Mouse (Mus musculus): Measurements from ENCODE around the gene Slc51a. TPM values are rescaled to one million over a fixed set of nuclear protein-coding genes. Genes with fewer than 3 reads are reported as not detected.

Slc51a gene
- polyA plus RNA-seq (2014; fragmentation: Illumina TruSeq; extraction: RNeasy Lipid Tissue Mini Kit (QIAGEN cat#74804); ENCODE audit: low read depth, low replicate concordance), result not detected

GRCm38 (mm10) chr16:32487234-32488111, at the start of gene Slc51a:
Gene Slc51a, minus strand, starts transcription at chr16:32487879.

GRCm38 (mm10) chr16:32495965-32496364, 8.3 kb upstream of the Slc51a start, which contains the start of gene Zdhhc19:
Gene Zdhhc19, plus strand, starts transcription at chr16:32496265.

GRCm38 (mm10) chr16:32430474-32431046, 57.1 kb downstream of the Slc51a start, which contains the start of gene Pcyt1a:
Gene Pcyt1a, plus strand, starts transcription at chr16:32430921.

Other genes with a start within 250 kb of the Slc51a start
- gene Fbxo45, start 240.7 kb downstream of the Slc51a start, polyA plus RNA-seq (2014; fragmentation: Illumina TruSeq; extraction: RNeasy Lipid Tissue Mini Kit (QIAGEN cat#74804); ENCODE audit: low read depth, low replicate concordance), result 8.7 TPM
- 8.7 TPM for gene Wdr53, start 240.7 kb downstream of the Slc51a start, polyA plus RNA-seq (2014; fragmentation: Illumina TruSeq; extraction: RNeasy Lipid Tissue Mini Kit (QIAGEN cat#74804); ENCODE audit: low read depth, low replicate concordance)
- gene Smco1, start 216.4 kb downstream of the Slc51a start, polyA plus RNA-seq (2014; fragmentation: Illumina TruSeq; extraction: RNeasy Lipid Tissue Mini Kit (QIAGEN cat#74804); ENCODE audit: low read depth, low replicate concordance), result not detected
- gene Rnf168, start 210.4 kb downstream of the Slc51a start, polyA plus RNA-seq (2014; fragmentation: Illumina TruSeq; extraction: RNeasy Lipid Tissue Mini Kit (QIAGEN cat#74804); ENCODE audit: low read depth, low replicate concordance), result 13.2 TPM
- gene Ubxn7, start 155.6 kb downstream of the Slc51a start, polyA plus RNA-seq (2014; fragmentation: Illumina TruSeq; extraction: RNeasy Lipid Tissue Mini Kit (QIAGEN cat#74804); ENCODE audit: low read depth, low replicate concordance), result 14.3 TPM
- not detected for gene Tm4sf19, start 87.4 kb downstream of the Slc51a start, polyA plus RNA-seq (2014; fragmentation: Illumina TruSeq; extraction: RNeasy Lipid Tissue Mini Kit (QIAGEN cat#74804); ENCODE audit: low read depth, low replicate concordance)
- 3.4 TPM for gene Tctex1d2, start 68.2 kb downstream of the Slc51a start, polyA plus RNA-seq (2014; fragmentation: Illumina TruSeq; extraction: RNeasy Lipid Tissue Mini Kit (QIAGEN cat#74804); ENCODE audit: low read depth, low replicate concordance)
- gene Pcyt1a, start 57.0 kb downstream of the Slc51a start, polyA plus RNA-seq (2014; fragmentation: Illumina TruSeq; extraction: RNeasy Lipid Tissue Mini Kit (QIAGEN cat#74804); ENCODE audit: low read depth, low replicate concordance), result 37.4 TPM
- not detected for gene Zdhhc19, start 8.4 kb upstream of the Slc51a start, polyA plus RNA-seq (2014; fragmentation: Illumina TruSeq; extraction: RNeasy Lipid Tissue Mini Kit (QIAGEN cat#74804); ENCODE audit: low read depth, low replicate concordance)
- 27.4 TPM for gene Tfrc, start 121.0 kb upstream of the Slc51a start, polyA plus RNA-seq (2014; fragmentation: Illumina TruSeq; extraction: RNeasy Lipid Tissue Mini Kit (QIAGEN cat#74804); ENCODE audit: low read depth, low replicate concordance)
- 1.2 TPM for gene Tnk2, start 156.0 kb upstream of the Slc51a start, polyA plus RNA-seq (2014; fragmentation: Illumina TruSeq; extraction: RNeasy Lipid Tissue Mini Kit (QIAGEN cat#74804); ENCODE audit: low read depth, low replicate concordance)
- gene Muc4, start 248.0 kb upstream of the Slc51a start, polyA plus RNA-seq (2014; fragmentation: Illumina TruSeq; extraction: RNeasy Lipid Tissue Mini Kit (QIAGEN cat#74804); ENCODE audit: low read depth, low replicate concordance), result not detected